Mouse (Mus musculus) thymus, adult 2 months (tissue): ENCODE data around the gene Stk38l.

Experiments
- CTCF ChIP-seq: fragments of 200-500 bp; IDR thresholded peaks from 2 replicates; pipeline ENCODE4 v1.5.1; 2012; ENCODE audit warnings: mild to moderate bottlenecking, control low read depth, low read length, moderate library complexity, borderline replicate concordance; ENCODE audit not compliant: control insufficient read depth, poor library complexity, insufficient read depth; ENCODE audit errors: extremely low read depth
- POLR2A ChIP-seq: fragments of 200-500 bp; IDR thresholded peaks from 2 replicates; pipeline ENCODE4 v1.6.1; 2012; ENCODE audit warnings: mild to moderate bottlenecking, low read length, control low read depth, moderate library complexity; ENCODE audit not compliant: control insufficient read depth, poor library complexity, insufficient read depth; ENCODE audit errors: extremely low read depth

DNA sequence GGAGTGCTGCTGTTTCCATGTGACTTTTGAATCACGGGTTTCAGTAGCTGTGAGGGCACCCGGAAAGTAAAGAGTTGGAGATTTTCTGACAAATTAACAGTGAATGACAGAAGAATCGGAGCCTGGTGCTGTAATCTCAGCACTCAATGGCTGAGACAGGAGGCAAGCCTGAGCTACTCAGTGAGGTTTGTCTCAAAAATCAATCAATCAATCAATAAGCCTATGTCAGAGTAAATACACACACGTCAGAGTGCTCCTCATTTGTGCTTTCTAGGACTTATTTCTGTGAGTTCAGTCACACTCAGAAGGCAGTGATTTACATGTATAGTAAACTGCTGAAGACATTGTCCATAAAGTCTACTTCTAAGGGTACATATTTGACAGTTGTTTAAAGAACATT is 40.5 kb downstream of the Stk38l start:
- TF ChIP-seq CTCF (no peak), POLR2A (no peak)
